Mouse (Mus musculus): ENCODE measurements at regions not wholly inside any gene's neighbourhood (a gene's known extent, or its start where the extent isn't known, plus 50 kb on each side); places are given as distances from the start of the nearest gene placed in this dataset.

DNA sequence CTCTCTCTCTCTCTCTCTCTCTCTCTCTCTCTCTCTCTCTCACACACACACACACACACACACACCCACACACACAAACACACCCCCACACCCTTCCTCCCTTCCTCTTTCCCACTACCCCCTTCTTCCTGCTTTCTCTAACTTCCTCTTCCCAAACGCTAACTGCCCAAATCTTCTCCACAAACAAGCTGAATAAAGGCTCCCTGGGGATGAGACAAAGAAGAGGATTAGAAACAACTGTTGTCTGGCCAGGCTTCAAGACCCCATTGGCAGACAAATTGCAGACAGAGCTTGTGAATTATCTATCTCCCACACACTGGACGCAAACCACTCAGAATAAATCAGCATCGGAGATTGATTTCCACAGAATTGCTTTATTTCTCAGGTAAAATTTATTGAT is 603.4 kb upstream of the Tle4 start:
- DNase-seq, result no peak

DNA sequence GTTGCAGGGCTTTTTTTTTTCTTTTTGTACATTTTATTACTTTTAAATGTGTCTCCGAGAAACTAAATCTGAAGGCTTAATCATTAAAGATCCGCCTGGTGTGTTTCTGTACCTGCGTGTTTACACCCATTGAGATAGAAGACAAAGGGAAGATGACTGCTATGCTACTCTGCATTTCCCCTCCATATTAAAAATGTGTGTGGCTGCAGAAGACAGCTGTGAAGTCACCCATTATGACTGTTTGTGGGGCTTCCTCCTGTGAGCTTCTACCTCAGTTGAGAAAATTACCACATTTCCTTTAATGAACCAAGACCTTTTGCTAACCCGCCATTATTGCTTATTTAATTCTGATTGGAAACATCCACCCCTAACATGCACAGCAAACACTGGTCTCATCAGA is 602.9 kb upstream of the Tle4 start:
- DNase-seq, result no peak

DNA sequence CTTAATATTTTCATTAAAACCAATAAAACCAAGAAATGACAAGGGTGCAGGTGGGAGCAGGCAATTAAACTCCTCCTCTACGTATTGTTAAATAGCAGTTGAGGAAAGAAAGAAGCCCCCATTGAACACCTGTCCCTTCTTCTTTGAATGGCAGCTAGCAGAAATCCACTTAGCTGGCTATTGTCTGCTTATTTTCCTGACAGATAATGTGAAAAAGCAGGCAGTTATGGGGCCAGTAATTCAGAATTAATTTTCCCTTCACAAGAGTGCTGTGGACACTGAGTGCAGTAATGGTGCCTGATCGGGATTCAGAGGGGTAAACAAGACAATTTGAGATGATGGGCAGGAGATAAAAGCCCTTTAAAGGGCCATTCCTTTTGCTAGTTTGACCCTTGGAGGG is 602.5 kb upstream of the Tle4 start:
- DNase-seq, result no peak

DNA sequence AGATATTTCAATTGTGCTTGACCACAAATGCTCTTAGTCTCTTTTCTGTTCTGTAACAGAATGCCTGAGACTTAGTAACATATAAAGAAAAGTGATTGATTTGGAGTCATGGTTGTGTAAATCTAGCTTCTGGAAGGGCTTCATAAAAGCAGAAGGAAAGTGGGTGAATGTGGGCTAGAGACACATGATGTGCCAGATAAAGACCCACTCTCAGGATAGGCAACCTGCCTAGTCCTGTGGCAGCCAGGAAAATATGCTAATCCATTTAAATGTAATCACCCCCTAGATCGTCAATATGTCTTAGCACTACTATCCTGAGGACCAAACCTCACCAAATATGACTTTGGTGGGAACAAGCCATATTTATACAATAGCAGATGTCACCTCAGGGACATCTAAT is 601.8 kb upstream of the Tle4 start:
- no peak for DNase-seq

DNA sequence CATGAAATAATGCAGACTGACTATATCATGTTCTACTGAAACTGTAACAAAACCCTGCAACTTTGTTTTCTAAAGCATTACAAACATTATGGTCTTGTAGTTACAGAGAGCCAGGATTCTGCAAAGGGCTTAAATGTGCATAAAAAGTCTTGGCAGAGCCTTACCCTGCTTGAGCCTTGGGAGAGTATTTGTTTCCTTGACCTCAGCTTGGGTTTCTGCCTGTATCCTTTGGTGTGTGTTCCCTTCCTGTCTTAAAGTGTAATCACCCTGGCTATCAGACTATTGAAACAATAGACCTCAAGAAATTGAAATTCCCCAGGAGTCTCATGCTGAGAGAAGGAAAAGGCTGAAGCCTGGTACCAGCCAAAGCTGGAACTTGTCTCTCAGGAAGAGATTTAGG is 577.4 kb upstream of the Tle4 start:
- no peak for DNase-seq

DNA sequence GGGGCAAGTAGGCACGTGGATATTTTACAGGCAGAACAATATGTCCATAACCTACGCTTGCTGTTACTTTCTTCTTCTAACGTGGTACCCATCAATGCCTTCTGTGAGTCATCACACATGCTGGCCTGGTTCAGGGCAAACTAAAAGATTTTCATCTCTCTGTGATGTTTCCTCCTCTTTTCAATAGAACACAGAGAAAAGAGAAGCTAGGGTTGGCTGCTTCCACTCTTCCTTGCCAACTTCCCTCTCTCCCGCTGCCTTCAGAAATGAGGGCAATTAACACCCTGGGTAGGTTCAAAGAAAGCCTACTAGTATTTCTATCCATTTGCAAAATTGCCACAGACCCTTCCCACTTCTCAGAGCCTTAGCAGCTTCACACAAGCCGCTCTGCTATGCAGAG is 575.5 kb upstream of the Tle4 start:
- DNase-seq, result no peak

DNA sequence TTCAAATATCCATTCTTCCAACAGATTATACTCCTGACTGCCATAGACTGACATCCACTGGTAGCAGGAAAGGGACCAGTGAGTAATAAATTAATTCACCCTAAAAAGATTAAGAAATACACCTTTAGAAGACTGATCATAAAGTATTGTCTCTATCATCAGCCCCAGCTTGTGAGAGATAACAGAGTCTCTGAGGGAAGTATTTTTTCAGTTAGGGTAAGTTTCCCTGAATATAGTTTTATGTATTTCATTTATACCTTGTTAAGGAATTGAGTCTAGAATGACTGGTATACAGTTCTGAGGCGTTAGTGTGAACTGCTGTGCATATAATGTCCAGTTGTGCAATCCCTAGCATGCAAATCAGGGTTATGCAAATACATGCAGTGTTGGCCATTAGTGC is 569.3 kb upstream of the Tle4 start:
- no peak for DNase-seq

DNA sequence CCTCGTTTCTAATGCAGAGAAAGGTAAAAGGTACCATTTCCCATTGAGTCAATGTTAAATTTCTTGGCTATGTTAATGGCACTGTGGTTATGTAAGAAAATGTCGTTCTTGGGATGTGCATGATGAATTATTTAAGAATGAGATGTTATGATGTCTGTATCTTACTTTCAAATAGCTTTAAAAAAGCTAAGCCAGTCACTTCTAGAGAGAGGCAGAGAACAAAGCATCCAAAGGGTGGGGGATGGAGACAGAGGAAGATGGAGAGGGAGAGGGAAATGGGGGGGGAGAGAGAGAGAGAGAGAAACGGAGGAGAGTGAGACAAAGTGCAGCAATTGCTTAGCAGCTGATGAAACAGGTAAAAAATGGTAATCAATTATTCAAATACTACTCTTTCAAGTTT is 562.8 kb upstream of the Tle4 start:
- no peak for DNase-seq

DNA sequence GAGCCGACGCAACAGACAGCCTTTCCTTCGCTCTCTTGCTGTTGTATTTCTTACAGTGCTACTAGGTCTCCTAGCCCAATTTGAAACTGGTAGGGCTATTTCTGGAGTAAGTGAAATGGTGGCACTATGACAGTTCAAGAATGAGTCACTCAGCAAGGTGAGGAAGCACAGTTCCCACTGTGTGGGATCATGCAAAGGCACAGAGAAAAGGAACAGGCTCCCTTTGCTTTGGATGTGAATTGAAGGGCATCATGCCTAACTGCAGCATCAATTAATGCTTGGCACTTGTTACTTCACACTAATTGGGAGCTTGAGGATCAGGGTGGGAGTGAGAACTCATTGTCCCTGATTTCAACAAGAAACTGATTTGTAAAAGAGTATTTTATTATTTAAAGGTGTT is 560.8 kb upstream of the Tle4 start:
- DNase-seq, result no peak

DNA sequence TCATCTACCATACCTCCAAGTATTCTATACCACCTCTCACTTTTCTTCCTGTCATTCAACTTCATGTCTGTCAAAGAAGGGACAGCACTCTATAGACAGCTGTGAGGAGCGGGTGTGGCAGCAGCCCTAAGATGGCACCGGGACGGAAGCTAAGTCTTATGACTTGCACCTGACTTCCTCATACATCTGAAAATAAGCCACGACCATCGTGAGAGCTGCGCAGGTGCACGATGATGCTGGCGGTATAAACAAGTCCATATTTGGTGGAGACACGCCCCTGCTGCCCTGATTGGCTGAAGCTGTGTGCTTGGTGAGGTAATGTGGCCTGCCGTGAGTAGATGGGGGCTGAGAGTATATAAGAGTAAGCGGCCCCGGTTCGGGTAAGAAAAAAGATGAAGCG is 560.3 kb upstream of the Tle4 start:
- DNase-seq, result no peak

DNA sequence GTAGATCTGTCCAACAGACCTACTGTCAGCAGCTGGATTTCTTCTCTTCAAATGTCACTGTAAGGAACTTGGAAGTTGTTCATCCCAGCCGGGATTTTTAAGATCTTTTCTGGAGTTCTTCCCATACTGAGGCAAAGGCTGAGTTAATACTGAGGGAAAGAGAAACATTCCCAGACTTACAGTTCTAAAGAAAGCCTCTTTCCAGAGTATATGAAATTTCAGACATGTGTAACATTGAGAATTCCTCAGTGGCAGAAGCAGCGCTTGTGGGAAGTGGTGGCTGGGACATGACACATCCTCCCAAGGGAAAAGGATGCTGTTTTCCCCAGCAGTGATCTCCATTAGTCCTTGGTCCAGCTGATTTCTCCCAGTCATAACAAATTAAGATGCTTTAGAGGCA is 556.8 kb upstream of the Tle4 start:
- DNase-seq, result no peak

DNA sequence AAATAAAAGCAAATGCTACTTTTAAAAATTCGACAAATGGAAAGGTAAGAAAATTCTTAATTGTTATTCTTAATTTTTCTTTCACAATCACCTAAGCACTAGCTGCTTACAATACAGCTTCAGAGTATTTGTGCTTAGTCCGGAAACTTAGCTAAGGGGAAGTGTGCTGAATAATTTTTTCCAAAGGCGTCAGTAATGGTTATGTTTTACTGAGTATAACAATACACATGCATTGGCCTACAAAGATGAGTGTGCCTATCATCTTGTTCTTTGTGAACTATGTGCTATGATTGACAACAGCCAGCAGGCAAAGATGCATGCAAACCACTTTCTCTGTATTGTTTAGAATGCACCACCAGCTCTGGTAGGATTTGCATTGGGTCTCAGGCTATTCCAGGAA is 548.5 kb upstream of the Tle4 start:
- DNase-seq, result no peak

DNA sequence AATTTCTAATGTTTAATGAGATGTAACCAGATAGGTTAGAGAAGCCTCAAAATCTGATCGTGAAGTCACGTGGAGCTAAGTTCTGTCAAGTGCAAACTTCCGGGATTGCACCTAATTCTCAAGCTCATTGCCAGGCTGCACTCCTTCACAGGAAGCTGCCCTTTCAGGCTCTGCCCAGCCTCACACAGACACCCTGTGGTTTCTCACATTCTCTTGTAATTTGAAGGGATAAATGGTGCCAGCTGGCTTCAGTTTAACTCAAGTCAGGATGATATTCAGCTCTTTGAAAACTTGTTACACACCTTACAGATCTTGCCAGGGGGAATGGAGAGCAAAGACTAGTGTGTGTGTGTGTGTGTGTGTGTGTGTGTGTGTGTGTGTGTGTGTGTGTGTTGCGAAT is 529.3 kb upstream of the Tle4 start:
- no peak for DNase-seq

DNA sequence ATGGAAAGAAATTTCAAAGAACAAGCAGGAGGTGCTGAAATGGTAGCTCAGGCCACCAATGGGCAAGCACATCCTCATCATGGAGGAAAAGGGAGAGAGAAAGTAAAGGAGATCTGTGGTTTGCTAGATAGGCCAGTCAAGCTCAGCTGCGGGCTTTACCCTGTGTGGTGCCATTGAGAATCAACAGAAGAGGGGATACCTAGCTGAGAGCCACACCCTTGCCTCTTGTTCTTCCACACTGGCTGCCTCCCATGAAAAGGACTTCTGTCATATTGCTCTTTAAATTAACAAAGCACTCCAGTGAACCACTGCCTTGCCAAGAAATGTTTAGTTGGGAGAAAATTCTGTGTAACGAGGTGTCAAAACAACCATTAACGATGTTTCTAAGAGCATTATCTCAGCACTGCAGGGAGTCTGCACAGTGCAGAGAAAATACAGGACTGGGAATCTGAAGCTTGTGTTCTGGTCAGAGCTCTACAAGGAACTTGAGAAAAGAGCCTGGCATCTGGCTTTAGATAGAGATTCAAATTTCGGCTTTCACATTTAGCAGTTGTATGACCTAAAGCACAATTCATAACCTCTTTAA is 510.7 kb upstream of the Tle4 start:
- DNase-seq, result no peak

DNA sequence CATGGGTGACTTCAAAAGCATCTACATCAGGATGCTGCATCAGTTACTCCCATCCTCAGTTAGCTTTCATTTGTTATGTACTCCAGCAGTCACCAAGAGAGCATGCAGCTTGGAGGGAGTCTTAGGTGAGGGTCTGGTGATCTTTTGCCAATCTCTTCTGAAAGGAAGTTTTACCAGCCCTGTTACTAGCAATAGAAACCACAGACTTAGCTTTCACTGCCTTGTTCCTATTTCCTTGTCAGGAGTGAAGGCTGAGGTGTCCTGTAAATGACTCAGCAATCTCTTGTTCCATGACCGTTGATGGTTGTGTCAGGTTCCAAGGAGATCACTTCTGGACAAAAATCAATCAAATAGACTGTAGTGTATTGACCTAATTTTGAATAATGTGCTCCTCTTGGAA is 497.2 kb upstream of the Tle4 start:
- no peak for DNase-seq

DNA sequence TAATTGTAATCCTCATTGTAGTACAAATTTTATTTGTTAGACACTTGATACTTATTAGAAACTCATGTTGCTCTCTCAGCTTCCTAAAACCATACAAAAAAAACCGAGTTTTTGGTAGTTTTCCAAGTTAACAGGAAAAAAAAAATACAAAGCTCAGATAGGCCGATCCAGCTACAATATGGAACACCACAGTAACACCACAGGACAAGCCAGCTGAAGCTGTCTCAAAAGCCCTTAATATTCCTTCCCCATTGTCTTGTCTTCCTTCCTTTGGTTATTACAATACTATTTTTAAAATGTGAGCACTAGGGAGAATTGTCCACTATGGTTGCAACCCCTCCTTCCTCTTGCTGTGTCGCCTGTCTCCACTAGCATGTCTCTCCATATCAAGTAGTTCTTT is 495.7 kb upstream of the Tle4 start:
- no peak for DNase-seq

DNA sequence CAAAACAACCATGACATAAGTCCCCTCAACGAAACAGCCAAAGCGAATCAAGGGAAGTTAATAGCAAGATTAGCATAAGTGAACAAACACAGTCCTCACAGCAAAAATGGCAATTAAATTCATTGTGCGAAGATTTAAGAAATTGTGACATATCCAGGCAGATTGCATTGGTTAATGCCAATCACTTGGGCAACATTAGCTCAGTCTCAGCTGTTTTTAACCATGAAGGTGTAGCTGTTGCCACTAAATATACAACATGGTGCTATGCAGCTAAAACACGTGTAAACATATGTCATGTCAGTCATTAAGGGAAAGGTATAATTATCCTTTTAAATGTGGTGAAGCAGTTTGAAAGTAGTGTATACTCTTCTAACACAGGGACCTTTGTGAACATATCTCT is 482.8 kb upstream of the Tle4 start:
- no peak for DNase-seq

DNA sequence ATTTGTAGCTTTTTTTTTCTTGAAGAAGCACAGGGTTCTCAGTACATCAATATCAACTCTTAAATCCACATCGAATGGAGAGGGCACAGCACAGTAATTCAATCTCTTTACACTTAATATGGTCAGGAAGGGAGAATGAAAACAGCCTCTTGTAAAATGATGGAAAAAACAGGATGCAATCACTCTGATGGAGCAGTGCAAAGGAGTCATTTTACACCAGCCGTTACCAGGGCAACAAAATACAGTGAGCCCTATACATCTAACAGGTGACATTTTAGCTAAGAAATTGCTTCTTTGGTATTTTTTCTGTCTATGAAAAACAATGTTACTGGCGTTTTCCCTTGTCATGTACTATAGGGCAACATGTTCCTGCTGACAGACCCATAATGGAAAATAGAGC is 459.9 kb upstream of the Tle4 start:
- DNase-seq, result no peak

DNA sequence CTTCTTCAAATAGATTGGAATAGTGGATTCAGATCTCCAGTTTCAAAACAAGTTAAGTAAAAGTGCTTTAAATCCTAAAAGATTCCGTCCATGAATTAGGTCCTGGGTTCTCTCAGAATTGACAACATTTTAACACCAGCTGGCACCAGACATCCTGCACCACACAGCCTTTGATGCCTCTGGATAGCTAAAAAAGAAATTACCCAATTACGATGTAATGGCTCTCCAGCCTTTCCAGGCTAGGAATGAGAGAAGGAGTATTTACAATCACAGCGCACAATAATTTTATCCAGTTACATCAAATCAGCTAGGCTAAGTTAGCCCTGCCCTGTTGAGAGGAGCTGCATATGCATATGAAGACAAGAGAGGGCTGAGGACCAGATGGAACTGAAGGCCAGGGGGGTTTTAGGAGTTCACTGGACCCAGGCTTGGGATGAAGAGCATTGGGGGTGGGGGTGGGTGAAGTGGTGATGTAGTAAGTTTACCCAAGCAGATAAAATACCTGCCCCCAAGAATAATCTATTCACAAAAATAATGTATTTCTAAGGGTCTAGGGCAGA is 455.8 kb upstream of the Tle4 start:
- DNase-seq, result no peak

DNA sequence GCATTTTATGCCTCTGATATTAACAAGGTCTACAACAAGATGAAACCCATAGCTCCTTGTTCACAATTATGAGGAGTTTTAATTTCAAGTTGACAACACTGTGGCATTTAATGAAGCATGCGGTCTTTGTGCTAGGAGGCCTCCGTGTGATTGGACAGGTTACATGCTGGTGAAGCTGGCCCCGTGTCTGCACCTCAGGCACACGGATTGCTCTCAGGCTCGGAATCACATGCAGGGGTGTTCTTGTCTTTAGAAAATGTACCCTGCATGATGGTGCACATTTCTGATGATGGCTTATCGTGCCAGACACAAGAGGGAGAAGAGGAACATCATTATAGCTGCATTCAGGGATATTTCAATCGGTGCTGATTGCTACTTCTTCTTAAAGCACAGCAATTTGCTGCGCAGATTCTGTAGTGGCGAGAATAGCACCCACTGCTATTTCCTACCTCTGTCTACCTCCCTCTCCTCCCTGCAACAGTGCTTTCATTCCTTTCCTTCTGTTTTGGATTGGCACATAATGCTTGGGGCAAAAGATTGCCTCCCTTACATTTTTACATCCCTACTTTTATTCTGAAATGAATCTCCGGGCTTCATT is 454.9 kb upstream of the Tle4 start:
- no peak for DNase-seq

DNA sequence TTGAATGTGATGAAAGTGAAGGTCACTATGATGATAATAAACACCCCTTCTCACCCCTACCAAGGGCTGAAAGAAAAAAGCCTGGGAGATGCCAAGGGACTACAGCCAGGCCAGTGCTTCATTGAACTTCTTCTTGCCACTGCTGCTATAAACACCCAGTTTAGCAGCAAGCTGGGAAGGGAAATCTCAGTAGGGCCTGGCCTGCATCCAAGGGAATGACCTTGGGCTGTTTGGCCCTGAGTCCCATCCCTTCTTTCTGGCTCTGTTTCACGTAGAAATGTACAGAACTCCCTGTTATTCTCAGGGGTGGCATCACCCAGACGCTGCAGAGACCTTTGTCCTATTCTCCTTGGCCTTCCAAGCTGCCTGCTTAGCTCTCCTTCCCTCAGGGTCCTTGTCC is 450.0 kb upstream of the Tle4 start:
- DNase-seq, result no peak

DNA sequence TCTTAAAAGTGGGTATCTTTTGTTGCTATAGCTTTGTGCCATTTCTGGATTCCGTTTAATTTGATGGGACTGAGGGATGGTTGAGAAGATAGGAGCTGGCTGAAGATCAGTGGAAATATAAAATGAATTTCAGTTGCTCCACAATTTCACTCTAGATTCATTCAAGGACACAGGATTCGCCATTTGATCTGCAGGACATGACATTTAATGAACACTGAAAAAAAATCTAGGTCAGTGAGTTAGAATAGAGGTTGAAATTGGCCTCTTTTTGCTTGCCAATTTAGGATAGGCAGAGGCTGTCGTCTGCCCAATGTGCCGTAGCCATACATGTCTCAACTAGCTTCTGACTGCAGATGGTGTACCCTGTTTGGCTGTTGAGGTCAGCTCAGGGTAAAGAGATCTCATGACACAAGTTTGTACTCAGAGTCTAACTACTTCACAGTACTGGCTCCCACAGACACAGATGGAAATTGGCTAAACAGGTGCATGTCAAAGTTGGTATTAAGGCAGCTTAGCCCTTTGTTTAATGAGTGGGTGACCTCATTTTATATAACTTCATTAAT is 449.5 kb upstream of the Tle4 start:
- no peak for DNase-seq

DNA sequence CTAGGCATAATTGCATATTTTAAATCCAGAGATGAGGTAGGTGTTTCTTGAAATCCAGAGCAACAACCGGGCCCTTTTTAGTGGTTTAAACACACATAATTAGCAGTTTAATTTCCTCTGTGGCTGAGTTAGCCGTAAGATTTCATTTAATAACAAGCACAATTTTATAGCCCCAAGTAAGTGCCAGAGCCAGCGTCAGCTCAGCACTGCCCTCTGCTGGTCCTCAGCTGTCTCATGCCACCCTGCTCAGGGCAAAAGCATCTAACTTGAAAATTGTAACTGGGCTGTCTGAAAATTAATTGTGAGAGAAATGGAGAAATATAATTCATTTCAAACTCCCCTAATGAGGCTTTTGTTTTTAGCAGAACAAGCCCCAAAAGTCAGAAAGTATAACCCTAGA is 437.7 kb upstream of the Tle4 start:
- DNase-seq, result peak; percentile 19

DNA sequence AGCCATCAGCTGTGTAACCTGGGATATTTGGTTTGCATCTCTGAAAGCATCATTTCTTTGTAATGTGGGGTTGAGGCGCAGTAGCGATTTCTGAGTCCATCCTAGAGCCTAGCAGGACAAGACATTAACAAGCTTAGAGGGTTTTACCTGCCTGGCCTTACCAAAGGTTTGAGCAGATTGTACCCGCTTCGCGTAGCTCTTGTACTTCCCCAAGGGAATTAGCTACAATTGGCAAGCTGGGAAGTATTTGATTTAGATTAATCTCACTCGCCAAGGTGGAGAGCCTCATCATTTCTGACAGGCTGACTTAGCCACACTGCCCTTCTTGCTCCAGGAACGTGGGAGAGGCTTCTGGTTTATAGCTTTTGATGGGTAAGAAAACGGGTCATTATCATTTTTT is 436.1 kb upstream of the Tle4 start:
- DNase-seq, result no peak

DNA sequence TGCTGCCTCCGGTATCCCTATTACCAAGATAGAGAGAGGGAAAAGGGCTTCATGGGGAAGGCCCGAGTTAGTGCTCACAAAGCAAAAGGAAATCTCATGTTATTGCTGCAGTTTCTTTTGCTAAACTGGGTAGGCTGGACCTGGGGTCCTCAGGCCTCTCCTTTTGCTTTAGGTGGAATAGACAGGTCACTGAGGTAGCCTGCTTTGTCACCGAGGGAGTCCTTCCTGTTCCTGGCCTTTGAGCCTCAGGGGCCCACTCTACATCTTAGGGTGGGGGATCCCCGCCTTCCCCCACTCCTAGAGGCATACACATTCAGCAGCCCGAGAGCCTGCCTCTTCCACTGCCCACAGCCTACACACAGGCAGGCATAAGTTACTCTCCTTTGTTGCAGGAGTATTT is 435.5 kb upstream of the Tle4 start:
- no peak for DNase-seq
